Mouse (Mus musculus) neural tube, embryonic 12.5 days (tissue): Measurements from ENCODE around the gene Palld. TPM values are rescaled to one million over a fixed set of nuclear protein-coding genes. Genes with fewer than 3 reads are reported as not detected.

ENCODE experiments used
- ATAC-seq: fragments of 200-750 bp; cut with Nextera tagmentation; 2 replicates; pipeline ENCODE4 v1.8.0; 2017; ENCODE audit warnings: low read depth, mild to moderate bottlenecking, moderate TSS enrichment, moderate library complexity; ENCODE audit not compliant: low FRiP score
- H3K27ac ChIP-seq: fragments of 300-500 bp; sonication (generic); 2 replicates; pipeline ENCODE4 v1.5.1; 2016
- H3K27me3 ChIP-seq: fragments of 300-500 bp; sonication (generic); replicated peaks from 2 replicates; pipeline ENCODE4 v1.6.1; 2016; ENCODE audit warnings: mild to moderate bottlenecking
- H3K36me3 ChIP-seq: fragments of 300-500 bp; sonication (generic); 2 replicates; pipeline ENCODE4 v1.6.1; 2016; ENCODE audit warnings: mild to moderate bottlenecking
- H3K4me1 ChIP-seq: fragments of 300-500 bp; sonication (generic); 2 replicates; pipeline ENCODE4 v1.6.1; 2016
- H3K4me2 ChIP-seq: fragments of 300-500 bp; sonication (generic); replicated peaks from 2 replicates; pipeline ENCODE4 v1.6.1; 2016; ENCODE audit warnings: mild to moderate bottlenecking
- H3K4me3 ChIP-seq: fragments of 300-500 bp; sonication (generic); 2 replicates; pipeline ENCODE4 v1.5.1; 2016
- H3K9ac ChIP-seq: fragments of 300-500 bp; sonication (generic); 2 replicates; pipeline ENCODE4 v1.6.1; 2016; ENCODE audit warnings: mild to moderate bottlenecking
- H3K9me3 ChIP-seq: fragments of 300-500 bp; sonication (generic); 2 replicates; pipeline ENCODE4 v1.6.1; 2016; ENCODE audit warnings: mild to moderate bottlenecking
- WGBS: fragments of 180-500 bp; shearing (Covaris S2); methylation state at CpG from one replicate; pipeline ENCODE4 v1.1.7; 2016; 5-methylcytosine and 5-hydroxymethylcytosine counted together
- polyA plus RNA-seq: library from polyadenylated mRNA; unstranded; fragments of >200 nt; fragmentation: Nextera tagmentation; extraction: Ambion mirVana; gene quantifications from 2 replicates; pipeline ENCODE4 v1.2.1, GENCODE M21; 2016

The Palld gene
- polyA plus RNA-seq, 1 experiment from 2014 or later: 46.7 TPM

- Histone ChIP-seq H3K9ac (no peak overlapping the region), H3K4me1 (no peaks in the 10 kb centered on the region), H3K9me3 (no peaks in the 10 kb centered on the region), H3K4me3 (no peak overlapping the region), H3K36me3 (no peaks in the 10 kb centered on the region), H3K4me2 (no peak overlapping the region), H3K27ac (no peak overlapping the region), H3K27me3 (no peaks in the 10 kb centered on the region)
- ATAC-seq: no peak
- 87% methylated on average over 4 of the region's 4 CpGs for WGBS
These were observed 215.4 kb downstream of the Palld start for GRCm38 (mm10) chr8:61687071-61687470.

DNA sequence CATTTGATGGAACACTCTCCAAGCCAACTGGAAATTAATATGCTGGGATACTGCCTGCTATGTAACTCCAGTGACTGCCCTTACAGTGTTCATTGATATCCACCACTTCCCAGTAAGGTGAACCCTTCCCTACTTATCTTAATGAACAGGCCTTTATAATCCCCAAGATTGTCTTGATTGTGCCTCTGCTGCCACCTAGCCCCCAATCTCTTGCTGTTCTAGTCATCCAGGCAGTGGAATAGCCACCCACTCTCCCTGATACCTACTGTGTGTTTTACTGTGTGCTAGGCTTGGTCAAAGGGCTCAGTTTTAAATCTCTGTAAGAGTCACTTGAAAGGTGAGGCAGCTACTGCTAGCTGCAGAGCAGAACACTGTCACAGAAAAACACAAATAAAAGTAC lies 216.2 kb downstream of the Palld start:
- H3K4me1 ChIP-seq: no peaks in the 10 kb centered on the region
- no peak overlapping the region for H3K9ac ChIP-seq
- no peak overlapping the region for H3K4me2 ChIP-seq
- no peak for ATAC-seq
- H3K9me3 ChIP-seq: no peaks in the 10 kb centered on the region
- H3K27ac ChIP-seq: no peak overlapping the region
- H3K27me3 ChIP-seq: no peaks in the 10 kb centered on the region
- H3K4me3 ChIP-seq: no peak overlapping the region
- no peaks in the 10 kb centered on the region for H3K36me3 ChIP-seq

DNA sequence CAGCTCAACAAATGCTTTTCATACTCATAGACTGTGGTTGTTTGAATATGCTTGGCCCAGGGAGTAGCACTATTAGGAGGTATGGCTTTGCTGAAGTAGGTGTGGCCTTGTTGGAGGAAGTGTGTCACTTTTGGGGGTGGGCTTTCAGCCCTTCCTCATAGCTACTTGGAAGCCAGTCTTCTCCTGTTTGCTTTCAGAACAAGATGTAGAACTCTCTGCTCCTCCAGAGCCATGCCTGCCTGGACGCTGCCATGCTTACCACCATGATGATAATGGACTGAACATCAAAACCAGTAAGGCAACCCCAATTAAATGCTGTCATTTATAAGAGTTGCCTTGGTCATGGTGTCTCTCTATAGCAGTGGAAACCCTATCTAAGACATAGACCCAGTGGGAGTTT lies 217.2 kb downstream of the Palld start:
- Histone ChIP-seq H3K27me3 (no peaks in the 10 kb centered on the region), H3K9ac (no peak overlapping the region), H3K4me3 (no peak overlapping the region), H3K4me2 (no peak overlapping the region), H3K4me1 (no peaks in the 10 kb centered on the region), H3K36me3 (no peaks in the 10 kb centered on the region), H3K27ac (no peak overlapping the region), H3K9me3 (no peaks in the 10 kb centered on the region)
- 94% methylated on average over 1 of the region's 1 CpGs for WGBS
- ATAC-seq: no peak

- WGBS: 70% methylated on average over 4 of the region's 4 CpGs
These were observed 218.1 kb downstream of the Palld start for GRCm38 (mm10) chr8:61684280-61684939.

GRCm38 (mm10) chr8:61682902-61683301 lies 219.6 kb downstream of the Palld start:
- ATAC-seq: no peak
- Histone ChIP-seq H3K4me3 (no peak overlapping the region), H3K27me3 (no peaks in the 10 kb centered on the region), H3K9ac (no peak overlapping the region), H3K9me3 (no peaks in the 10 kb centered on the region), H3K27ac (no peak overlapping the region), H3K4me2 (no peak overlapping the region), H3K36me3 (no peaks in the 10 kb centered on the region), H3K4me1 (no peaks in the 10 kb centered on the region)
- WGBS: 44% methylated on average over 2 of the region's 2 CpGs

More at GRCm38 (mm10) chr8:61684280-61684939, 218.1 kb downstream of the Palld start:
- H3K36me3 ChIP-seq: no peaks in the 10 kb centered on the region
- no peaks in the 10 kb centered on the region for H3K9me3 ChIP-seq
- H3K4me3 ChIP-seq: no peak overlapping the region
- no peak overlapping the region for H3K27ac ChIP-seq
- no peaks in the 10 kb centered on the region for H3K4me1 ChIP-seq
- H3K4me2 ChIP-seq: no peak overlapping the region
- H3K27me3 ChIP-seq: no peaks in the 10 kb centered on the region
- ATAC-seq: no peak
- H3K9ac ChIP-seq: no peak overlapping the region

DNA sequence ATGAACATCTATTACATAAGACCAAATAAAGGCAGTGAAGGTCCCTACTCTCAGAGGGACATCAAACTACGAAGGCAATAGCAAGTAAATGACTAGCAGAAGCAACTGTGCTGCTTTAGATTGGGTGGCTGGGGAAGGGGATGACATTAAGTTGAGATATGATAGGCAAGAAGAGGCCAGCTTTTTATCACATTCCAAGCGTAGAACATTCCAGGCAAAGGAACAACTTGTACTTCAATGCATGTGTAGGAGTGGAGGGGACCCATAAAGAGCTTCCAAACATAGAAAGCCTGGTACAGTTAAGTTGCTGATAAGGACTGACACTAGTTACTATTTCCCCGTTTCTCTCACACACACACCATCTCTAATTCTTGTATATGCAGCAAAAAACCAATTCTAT lies 221.3 kb downstream of the Palld start:
- 84% methylated on average over 3 of the region's 3 CpGs for WGBS
- ATAC-seq: no peak
- Histone ChIP-seq H3K9ac (no peak overlapping the region), H3K4me1 (no peaks in the 10 kb centered on the region), H3K4me3 (no peak overlapping the region), H3K36me3 (no peaks in the 10 kb centered on the region), H3K9me3 (no peaks in the 10 kb centered on the region), H3K4me2 (no peak overlapping the region), H3K27me3 (no peaks in the 10 kb centered on the region), H3K27ac (no peak overlapping the region)

DNA sequence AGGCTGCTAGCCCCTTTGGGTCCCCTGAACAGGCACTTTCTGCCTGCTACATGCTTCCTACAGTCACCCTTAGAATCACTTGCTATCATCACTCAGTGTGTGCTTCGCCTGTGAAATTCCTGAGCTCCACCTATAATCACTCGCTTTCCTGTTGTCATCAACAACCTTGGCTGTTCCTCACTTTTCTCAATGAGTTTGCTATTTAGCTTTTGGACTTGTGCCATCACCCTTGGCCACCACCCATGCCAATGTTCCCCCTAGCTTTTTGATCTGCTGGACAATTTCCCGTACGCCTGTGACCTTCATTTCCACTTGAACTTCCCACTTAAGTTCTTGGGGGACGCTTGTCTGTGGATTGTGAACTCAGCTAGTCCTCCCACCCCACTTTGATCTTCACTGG lies 225.3 kb downstream of the Palld start:
- Histone ChIP-seq H3K27me3 (no peaks in the 10 kb centered on the region), H3K36me3 (no peaks in the 10 kb centered on the region; the same call in 1 of the 2 replicates), H3K4me1 (no peaks in the 10 kb centered on the region), H3K9me3 (no peaks in the 10 kb centered on the region), H3K4me3 (no peak overlapping the region), H3K9ac (no peak overlapping the region), H3K27ac (no peak overlapping the region), H3K4me2 (no peak overlapping the region)
- 91% methylated on average over 5 of the region's 5 CpGs for WGBS
- ATAC-seq: no peak

DNA sequence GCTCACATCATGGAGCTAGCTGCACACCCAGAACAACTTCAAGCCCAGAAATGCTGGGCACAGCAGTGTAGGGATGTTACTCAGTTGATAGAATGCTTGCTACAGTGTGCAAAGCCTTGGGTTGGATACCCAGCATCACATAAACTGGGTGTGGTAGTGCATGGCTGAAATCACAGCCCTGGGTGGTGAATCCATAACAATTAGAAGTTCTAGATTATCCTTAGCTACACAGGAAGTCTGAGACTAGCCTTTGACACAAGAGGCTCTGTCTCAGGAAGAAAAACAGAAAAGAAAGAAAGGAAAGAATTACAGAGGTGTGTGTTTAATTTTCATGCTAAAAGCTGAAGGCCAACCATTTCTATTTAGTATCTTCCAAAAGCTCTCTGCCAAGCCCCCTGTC lies 231.3 kb downstream of the Palld start:
- no peak for ATAC-seq
- Histone ChIP-seq H3K27ac (no peak overlapping the region), H3K4me2 (no peak overlapping the region)

DNA sequence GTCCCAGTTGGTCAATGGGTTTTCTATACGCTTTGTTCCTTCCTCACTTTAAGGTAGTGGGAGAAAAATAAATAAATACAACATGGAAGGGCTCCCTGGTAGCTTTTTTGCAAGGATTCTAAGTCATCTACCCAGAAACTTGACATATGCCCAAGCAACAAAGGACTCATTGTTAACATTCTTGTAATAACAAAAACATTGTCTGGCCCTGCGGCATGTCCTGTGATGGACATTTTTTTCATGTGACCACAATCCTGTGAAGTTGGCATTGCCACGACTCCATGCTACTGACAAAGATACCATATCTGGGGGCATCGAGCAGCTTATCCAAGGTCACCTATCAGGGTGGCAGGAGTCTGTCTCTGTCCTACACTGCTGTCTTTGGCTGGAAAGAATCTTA lies 232.1 kb downstream of the Palld start:
- no peaks in the 10 kb centered on the region for H3K27me3 ChIP-seq
- ATAC-seq: no peak
- no peak overlapping the region for H3K27ac ChIP-seq
- H3K4me3 ChIP-seq: no peak overlapping the region
- no peaks in the 10 kb centered on the region for H3K36me3 ChIP-seq
- H3K9me3 ChIP-seq: no peaks in the 10 kb centered on the region
- H3K4me1 ChIP-seq: no peaks in the 10 kb centered on the region
- WGBS: 59% methylated on average over 4 of the region's 4 CpGs
- H3K9ac ChIP-seq: no peak overlapping the region
- no peak overlapping the region for H3K4me2 ChIP-seq

More for the DNA sequence above, 231.3 kb downstream of the Palld start:
- no peaks in the 10 kb centered on the region for H3K4me1 ChIP-seq
- no peaks in the 10 kb centered on the region for H3K9me3 ChIP-seq
- H3K27me3 ChIP-seq: no peaks in the 10 kb centered on the region
- no peak overlapping the region for H3K4me3 ChIP-seq
- no peaks in the 10 kb centered on the region; the same call in 1 of the 2 replicates for H3K36me3 ChIP-seq
- no peak overlapping the region for H3K9ac ChIP-seq

DNA sequence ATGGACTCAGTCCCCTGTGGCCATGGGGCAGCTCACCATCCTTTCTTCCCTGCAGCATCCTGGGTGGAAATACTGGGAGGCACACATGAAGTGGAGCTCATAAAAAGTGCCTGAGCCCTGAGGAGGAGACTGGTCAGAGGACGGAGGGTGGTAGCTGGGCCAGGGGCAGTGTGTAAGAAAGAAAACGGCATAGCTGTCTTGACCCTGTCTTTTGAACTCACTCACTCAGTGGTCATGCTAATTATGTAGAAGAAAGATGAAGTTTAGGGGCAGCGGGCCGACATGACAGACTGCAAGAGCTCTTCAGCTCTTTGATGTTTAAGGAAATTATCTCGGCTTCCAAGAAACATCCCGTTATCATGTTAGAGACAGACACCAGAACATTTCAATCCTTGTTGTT lies 235.6 kb downstream of the Palld start:
- peaks cover 4% of the 10 kb centered on the region; the same call in 1 of the 2 replicates for H3K4me1 ChIP-seq
- whole genome bisulfite sequencing: 21% methylated on average over 6 of the region's 6 CpGs
- no peak for ATAC-seq

GRCm38 (mm10) chr8:61665021-61665420 lies 237.5 kb downstream of the Palld start:
- Histone ChIP-seq H3K27me3 (no peaks in the 10 kb centered on the region), H3K9ac (no peak overlapping the region), H3K4me1 (peaks cover 4% of the 10 kb centered on the region; the same call in 1 of the 2 replicates), H3K4me2 (no peak overlapping the region), H3K27ac (no peak overlapping the region), H3K36me3 (no peaks in the 10 kb centered on the region), H3K4me3 (no peak overlapping the region), H3K9me3 (no peaks in the 10 kb centered on the region)
- no peak for ATAC-seq
- WGBS: 48% methylated on average over 8 of the region's 8 CpGs

More for the DNA sequence above, 235.6 kb downstream of the Palld start:
- H3K4me2 ChIP-seq: no peak overlapping the region
- H3K4me3 ChIP-seq: no peak overlapping the region
- H3K9me3 ChIP-seq: no peaks in the 10 kb centered on the region
- no peaks in the 10 kb centered on the region for H3K36me3 ChIP-seq
- H3K27me3 ChIP-seq: no peaks in the 10 kb centered on the region
- no peak overlapping the region for H3K27ac ChIP-seq
- H3K9ac ChIP-seq: no peak overlapping the region

DNA sequence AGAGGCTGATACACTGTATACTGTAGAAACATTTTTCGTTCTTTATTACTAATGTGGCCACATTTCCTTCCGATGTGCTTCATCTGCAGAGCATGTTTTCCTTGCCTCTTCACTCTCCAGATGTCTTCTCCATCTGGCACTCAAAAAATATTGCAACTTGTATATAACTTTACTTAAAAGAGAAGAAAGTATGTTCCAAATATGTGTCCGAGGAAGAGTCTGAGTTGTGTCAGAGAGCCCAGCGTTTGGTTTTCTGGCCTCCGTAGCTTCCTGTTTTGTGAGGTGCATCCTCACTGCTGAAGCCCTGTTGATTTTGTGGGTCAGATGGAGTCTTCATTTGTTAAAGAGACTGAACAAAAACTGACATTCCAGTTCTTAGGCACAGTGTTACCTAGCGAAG lies 238.3 kb downstream of the Palld start:
- no peak for ATAC-seq
- Histone ChIP-seq H3K9ac (no peak overlapping the region), H3K27ac (no peak overlapping the region), H3K4me3 (no peak overlapping the region), H3K4me1 (peaks cover 4% of the 10 kb centered on the region; the same call in 1 of the 2 replicates), H3K4me2 (no peak overlapping the region), H3K27me3 (no peaks in the 10 kb centered on the region), H3K9me3 (no peaks in the 10 kb centered on the region), H3K36me3 (no peaks in the 10 kb centered on the region)
- WGBS: 90% methylated on average over 6 of the region's 6 CpGs

- no peak for ATAC-seq
- Histone ChIP-seq H3K27me3 (no peaks in the 10 kb centered on the region), H3K4me2 (no peak overlapping the region), H3K4me3 (no peak overlapping the region), H3K9me3 (no peaks in the 10 kb centered on the region), H3K36me3 (no peaks in the 10 kb centered on the region), H3K27ac (no peak overlapping the region), H3K9ac (no peak overlapping the region), H3K4me1 (peaks cover 4% of the 10 kb centered on the region; the same call in 1 of the 2 replicates)
- 82% methylated on average over 4 of the region's 4 CpGs for WGBS
These were observed 239.7 kb downstream of the Palld start for GRCm38 (mm10) chr8:61662829-61663228.
